Mouse (Mus musculus): ENCODE results near the gene Manbal.

Gene Manbal

GRCm38 (mm10) chr2:157412497-157412896 is 45.1 kb downstream of the Manbal start:
- no peak for DNase-seq (ENCODE audit: low spot score)

GRCm38 (mm10) chr2:157417229-157417628 is 49.8 kb downstream of the Manbal start:
- no peak for DNase-seq (ENCODE audit: low spot score)

GRCm38 (mm10) chr2:157418206-157418605 is 50.8 kb downstream of the Manbal start, which contains the start of gene Src:
Gene Src, plus strand, starts transcription at chr2:157418444.
- no peak for DNase-seq (ENCODE audit: low spot score)

GRCm38 (mm10) chr2:157418609-157419071 is 51.2 kb downstream of the Manbal start:
- DNase-seq (ENCODE audit: low spot score), result no peak

- DNase-seq (ENCODE audit: low spot score), result no peak
Measured at GRCm38 (mm10) chr2:157419506-157419905, 52.1 kb downstream of the Manbal start.

GRCm38 (mm10) chr2:157420404-157420803 is 53.0 kb downstream of the Manbal start:
- DNase-seq (ENCODE audit: low spot score), result no peak

GRCm38 (mm10) chr2:157422062-157422655 is 54.8 kb downstream of the Manbal start:
- no peak for DNase-seq (ENCODE audit: low spot score)

GRCm38 (mm10) chr2:157422854-157423705 is 55.7 kb downstream of the Manbal start:
- peak; percentile 35 for DNase-seq (ENCODE audit: low spot score)

- no peak for DNase-seq (ENCODE audit: low spot score)
Measured at GRCm38 (mm10) chr2:157423706-157424125, 56.3 kb downstream of the Manbal start.

GRCm38 (mm10) chr2:157424126-157424903 is 56.9 kb downstream of the Manbal start:
- DNase-seq (ENCODE audit: low spot score), result peak; percentile 68

GRCm38 (mm10) chr2:157424904-157425642 is 57.7 kb downstream of the Manbal start:
- no peak for DNase-seq (ENCODE audit: low spot score)

GRCm38 (mm10) chr2:157425643-157425988 is 58.2 kb downstream of the Manbal start:
- no peak for DNase-seq (ENCODE audit: low spot score)

GRCm38 (mm10) chr2:157426171-157426570 is 58.8 kb downstream of the Manbal start:
- DNase-seq (ENCODE audit: low spot score), result no peak

- DNase-seq (ENCODE audit: low spot score), result no peak
Measured at GRCm38 (mm10) chr2:157427164-157427563, 59.8 kb downstream of the Manbal start.

- DNase-seq (ENCODE audit: low spot score), result no peak
Measured at GRCm38 (mm10) chr2:157428351-157429139, 61.2 kb downstream of the Manbal start.

GRCm38 (mm10) chr2:157429735-157430134 is 62.3 kb downstream of the Manbal start:
- DNase-seq (ENCODE audit: low spot score), result no peak

GRCm38 (mm10) chr2:157430667-157431429 is 63.5 kb downstream of the Manbal start:
- no peak for DNase-seq (ENCODE audit: low spot score)

GRCm38 (mm10) chr2:157431912-157432311 is 64.5 kb downstream of the Manbal start:
- no peak for DNase-seq (ENCODE audit: low spot score)

GRCm38 (mm10) chr2:157432476-157432875 is 65.1 kb downstream of the Manbal start:
- peak; percentile 51 for DNase-seq (ENCODE audit: low spot score)

- DNase-seq (ENCODE audit: low spot score), result no peak
Measured at GRCm38 (mm10) chr2:157434041-157434440, 66.6 kb downstream of the Manbal start.
